Mouse (Mus musculus) left cerebral cortex, postnatal 25 days (tissue): Measurements from ENCODE around the gene Cldn3. TPM values are rescaled to one million over a fixed set of nuclear protein-coding genes. Genes with fewer than 3 reads are reported as not detected.
"Not testable (repeated sequence)": the region's sequence is repeated elsewhere in the genome, so short reads cannot be mapped to it uniquely, and the experiment has no call there.

ENCODE experiments used
- DNase-seq, 2 experiments: peaks; one replicate each; pipeline ENCODE4 v3.0.0; 2022; ENCODE audit warnings: low spot score in 2 of 2, mixed read lengths in 1 of 2
- intact Hi-C: fragments of 180-260 bp; cut with DNase I; formaldehyde crosslinking; loops from one replicate; pipeline ENCODE4 v1.15.1; 2025
- total RNA-seq, 2 experiments: library from RNA; stranded (reverse); gene quantifications; 2 replicates each; pipeline ENCODE4 v1.2.3; 2021

Gene Cldn3
- total RNA-seq, 2 experiments from 2014 or later: 0.39 to 0.62 TPM

DNA sequence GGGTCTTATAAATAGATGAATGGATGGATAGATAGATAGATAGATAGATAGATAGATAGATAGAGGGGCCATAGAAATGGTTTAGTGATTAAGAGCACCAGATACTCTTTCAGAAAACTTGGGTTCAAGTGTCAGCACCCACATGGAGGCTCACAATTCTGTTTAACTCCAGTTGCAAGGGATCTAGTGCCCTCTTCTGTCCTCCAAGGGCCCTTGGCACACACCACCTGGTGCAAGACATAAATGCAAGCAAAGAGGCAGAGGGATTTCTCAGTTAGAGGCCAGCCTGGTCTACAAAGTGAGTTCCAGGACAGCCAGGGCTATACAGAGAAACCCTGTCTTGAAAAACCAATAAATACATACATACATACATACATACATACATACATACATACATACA is 21.4 kb upstream of the Cldn3 start:
- intact Hi-C loops: loop anchor here (2.0 to 5.0 kb wide), 2 partner anchors 32 to 217 kb away; partner anchors contain the start of genes Eln and Mettl27

DNA sequence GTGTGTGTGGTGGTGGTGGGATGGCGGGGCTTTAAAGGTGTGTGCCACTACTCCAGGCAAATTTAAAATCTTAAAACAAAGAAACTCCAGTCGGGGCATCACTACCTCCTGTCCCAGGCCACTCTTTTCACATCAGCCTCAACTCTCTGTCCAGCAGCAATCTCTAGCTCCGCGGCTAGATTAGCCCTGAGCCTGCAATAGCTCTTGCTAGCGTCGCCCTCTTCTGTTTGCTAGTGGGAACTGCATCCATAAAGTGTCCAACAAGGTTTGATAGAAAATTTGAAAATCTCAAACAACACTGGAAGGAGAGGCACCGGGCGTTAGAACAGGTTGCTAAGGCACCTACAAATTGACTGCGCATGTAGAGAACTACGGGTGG is 20.6 kb upstream of the Cldn3 start:
- intact Hi-C loops: loop anchor here (2.0 to 5.0 kb wide), 2 partner anchors 33 to 218 kb away; partner anchors contain the start of genes Eln and Mettl27
- peak; percentile 64 to 78 for DNase-seq

More for the DNA sequence above, 21.4 kb upstream of the Cldn3 start:
- DNase-seq: not testable (repeated sequence)

DNA sequence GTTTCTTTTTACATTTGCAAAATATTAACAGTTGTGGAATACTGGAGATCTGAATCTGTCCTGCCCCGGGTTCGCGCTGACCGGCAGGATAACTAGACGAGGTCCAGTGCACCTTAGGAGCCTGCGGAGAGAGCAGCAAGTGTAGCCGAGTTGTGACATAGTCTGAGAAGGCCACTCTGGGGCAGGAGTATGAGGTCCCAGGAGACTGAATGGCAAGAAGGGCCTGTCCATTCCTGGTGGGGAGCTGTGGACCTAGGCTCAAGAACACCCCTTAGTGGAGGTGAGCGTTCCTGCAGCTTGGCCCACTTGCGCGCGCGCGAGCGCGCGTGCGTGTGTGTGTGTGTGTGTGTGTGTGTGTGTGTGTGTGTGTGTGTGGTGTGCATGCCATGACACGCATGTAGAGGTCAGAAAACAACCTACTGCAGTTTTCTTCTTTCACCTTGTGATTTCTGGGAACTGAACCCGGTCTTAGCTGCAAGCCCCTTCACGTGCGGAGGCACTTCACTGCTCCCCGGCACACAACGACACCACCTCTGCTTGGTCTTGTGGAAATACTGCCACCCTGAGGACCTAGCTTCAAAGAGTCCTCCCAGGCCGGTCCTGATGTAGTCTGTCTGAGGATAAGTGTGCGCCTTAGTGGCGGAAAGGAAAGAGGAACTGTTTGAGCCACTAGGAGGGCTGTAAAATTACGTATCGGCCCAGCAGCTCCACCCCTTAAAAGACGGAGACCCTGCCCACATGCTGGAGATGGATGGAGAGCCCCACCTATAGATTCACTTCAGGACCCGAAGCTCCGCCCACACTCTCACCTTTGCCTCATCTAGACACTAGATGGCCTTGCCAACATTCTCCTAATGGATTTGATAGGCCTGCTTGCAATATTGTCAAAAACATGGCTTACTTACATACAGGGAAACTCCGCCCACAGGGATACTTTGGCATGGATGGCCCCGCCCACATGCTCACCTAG is 19.9 kb upstream of the Cldn3 start:
- DNase-seq: peak; percentile 11 to 28
- intact Hi-C loops: loop anchor here (1.0 to 5.0 kb wide), 3 partner anchors 33 to 219 kb away; partner anchors contain the start of genes Eln and Mettl27

DNA sequence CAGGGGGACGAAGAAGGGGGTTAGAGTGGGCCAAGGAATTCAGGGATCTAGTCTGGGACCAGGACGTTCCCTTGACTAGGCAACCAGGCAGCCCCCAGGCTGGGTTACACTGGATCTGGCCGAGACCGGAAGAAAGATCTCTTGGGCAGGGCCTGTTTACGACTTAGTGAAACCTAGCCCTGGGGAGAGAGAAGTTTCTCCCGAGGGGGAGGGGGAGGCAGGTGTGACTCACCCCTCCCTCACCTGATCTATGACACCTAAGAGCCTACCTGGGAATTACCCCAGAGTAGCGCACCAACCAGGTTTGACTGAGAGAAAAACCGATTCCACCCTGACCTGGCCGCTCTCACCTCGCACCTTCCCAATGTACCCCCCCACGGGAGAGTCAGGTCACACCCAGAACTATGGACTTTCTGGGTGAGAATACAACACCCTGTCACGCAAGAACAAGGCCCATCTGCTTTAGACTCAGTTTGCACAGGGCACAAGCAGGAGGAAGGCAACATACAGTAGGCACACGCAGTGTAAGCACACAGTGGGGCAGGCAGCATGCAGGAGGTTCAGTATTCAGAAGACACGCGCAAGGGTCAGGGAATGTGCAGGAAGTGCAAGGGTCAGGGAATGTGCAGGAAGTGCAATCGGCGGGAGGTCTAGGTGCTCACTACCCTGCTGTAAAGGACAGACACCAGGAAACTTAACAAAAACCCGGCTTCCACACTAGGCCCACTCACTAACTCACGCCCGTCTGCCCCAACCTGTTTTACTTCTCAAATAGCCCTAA is 18.7 kb upstream of the Cldn3 start:
- intact Hi-C loops: loop anchor here (5.0 kb wide), 1 partner anchor 220 kb away; the partner anchor contains the start of gene Eln
- DNase-seq: no peak

DNA sequence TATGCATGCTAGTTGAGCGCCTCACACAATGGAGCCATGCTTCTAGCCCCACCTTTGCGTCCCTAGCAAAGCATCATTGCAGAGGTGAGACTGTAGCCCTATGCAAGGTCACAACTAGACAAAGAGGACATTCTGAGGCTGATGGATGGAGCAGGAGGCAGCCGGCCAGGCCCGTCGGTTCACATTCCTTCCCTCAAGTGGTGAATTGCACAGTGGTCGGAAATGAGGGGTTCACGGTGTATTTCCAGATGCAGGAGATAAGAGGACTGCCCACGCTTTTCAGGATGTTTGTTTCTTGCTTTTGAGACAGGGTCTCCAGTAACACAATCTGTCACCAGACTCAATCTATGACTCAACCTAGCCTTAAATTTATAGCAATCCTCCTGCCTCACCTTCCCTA is 15.3 kb upstream of the Cldn3 start:
- no peak for DNase-seq
- intact Hi-C loops: no loop called here

DNA sequence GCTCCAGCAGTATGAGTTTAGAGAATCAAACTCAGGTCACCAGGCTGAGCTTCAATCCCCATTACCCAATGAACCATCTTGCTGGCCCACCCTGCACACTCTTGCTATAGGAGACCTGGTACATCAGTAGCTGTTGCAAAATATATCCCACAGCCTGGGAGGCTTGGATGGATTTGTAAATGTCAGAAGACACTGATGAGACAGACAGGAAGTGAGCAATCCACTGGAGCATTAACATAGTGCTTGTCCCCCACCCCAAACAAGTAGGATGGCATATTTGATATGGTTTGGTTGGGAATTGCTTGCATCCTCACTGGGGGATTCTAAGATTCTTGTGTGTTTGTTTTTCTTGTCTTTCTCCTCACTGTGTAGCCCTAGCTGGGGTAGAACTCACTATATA is 12.9 kb upstream of the Cldn3 start:
- intact Hi-C loops: no loop called here
- no peak for DNase-seq

DNA sequence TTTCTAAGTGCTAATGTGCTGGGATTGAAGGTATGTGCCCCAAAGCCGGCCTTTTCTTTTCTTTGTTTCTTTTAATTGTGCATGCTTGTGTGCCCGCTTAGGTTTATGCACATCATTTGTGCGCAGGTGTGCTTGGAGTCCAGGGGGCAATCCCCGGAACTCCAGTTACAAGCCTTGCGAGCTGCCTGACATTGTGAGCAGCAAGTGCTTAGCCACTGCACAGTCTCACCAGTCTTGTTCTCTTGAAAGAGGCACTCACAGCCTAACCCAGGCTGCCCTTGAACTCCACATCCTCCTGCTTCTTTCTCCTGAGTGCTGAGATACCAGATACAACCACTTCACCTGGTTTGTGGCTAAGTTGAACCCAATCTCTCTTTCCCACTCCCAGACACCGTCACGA is 12.5 kb upstream of the Cldn3 start:
- intact Hi-C loops: no loop called here

DNA sequence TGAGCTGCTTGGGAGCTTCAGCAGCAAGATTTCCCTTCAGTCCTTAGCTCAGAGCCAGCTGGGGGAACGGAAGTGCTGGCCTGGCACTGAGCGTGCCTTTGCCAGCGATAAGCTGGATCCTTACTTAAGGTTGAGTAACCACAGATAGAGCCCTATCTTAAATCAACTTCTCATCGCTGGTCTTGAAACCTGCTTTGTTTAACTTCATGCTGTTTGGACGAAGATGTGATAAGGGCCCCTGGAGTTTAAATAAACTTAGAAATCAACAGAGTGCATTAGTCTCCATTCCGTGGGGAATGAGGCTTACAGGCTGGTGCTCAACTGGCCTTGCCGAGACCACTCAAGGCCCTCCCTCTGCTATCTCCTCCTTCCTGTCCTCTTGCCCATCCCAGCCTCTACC is 11.7 kb upstream of the Cldn3 start:
- intact Hi-C loops: no loop called here
- no peak for DNase-seq

More for the DNA sequence above, 12.5 kb upstream of the Cldn3 start:
- no peak for DNase-seq

DNA sequence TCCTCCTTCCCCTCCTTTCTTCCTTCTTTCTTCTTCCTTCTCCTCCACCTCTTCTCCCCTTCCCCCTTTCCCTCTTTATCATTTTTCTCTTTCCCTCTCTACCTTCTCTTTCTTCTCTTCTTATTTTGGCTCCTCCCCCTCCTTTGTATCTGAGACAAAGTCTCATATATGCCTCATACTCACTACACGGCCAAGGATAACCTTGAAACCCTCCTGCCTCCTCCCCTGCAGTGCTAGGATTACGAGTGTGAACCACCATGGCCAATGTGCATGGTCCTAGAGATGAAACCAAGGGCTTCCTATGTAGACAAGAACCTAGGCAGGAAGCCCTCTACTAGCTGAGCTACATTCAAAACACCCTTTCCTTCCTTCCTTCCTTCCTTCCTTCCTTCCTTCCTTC is 11.1 kb upstream of the Cldn3 start:
- no peak for DNase-seq
- intact Hi-C loops: no loop called here

DNA sequence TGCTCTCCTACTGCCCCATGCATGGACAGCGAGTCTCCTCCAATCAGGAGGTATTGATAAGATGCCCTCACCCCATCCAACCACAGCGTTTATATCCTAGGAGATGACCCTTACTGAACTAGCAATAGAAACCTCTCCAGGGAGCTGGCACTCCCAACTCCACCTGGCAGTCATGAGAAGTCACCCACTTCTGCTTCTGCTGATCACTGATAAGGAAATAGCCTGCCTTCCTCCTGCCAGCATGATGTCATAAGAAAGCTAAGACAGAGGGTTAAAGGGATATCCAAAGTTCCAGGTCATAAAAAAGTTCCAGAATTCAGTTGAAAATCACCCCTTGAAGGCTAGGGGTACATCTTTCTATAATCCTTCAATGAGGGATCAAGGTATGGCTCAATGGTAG is 9.8 kb upstream of the Cldn3 start:
- DNase-seq: no peak
- intact Hi-C loops: no loop called here

DNA sequence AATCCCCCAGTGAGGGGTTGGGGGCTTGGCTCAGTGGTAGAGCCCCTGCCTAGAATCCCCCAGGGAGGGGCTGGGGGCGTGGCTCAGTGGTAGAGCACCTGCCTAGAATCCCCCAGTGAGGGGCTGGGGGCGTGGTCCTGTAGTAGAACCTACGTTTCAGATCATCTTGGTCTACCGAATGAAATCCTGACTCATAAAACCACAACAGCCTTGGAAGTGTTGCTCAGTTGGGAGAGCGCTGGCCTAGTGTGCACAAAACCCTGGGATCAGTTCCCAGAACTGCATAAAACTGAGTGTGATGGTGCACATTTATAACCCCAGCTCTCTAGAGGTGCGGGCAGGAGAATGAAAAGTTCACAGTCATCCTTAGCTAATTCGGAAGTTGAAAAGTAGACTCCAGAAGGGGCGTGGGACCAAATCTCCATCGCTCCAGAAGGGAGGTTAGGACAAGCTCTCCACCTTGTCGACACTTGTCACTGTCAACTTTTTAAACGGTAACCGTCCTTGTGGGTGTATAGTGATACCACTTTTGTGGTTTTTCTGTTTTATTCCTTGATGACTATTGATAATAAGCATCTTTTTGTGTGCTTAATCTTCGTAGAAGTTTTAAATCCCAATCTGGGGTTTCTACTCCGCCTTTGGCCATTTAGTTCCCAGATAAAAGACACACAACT is 9.3 kb upstream of the Cldn3 start:
- intact Hi-C loops: no loop called here
- no peak for DNase-seq

DNA sequence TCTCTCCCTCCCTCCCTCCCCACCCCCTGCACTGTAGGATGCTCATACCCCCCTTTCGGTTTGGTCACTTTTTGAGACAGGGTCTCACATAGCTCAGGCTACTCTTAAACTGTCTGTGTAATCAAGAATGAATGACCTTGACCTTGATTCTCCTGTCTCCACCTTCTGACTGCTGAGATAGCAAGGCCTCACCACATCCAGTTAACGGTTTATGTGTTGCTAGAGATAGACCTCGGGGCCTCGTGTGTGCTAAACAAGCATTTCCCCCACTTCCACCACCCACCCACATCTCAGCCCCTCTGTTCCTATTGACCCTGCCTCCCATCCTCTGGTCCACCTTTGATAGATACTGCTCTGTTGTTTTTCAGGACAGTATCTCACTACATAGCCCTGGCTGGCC is 8.2 kb upstream of the Cldn3 start:
- no peak for DNase-seq
- intact Hi-C loops: no loop called here

DNA sequence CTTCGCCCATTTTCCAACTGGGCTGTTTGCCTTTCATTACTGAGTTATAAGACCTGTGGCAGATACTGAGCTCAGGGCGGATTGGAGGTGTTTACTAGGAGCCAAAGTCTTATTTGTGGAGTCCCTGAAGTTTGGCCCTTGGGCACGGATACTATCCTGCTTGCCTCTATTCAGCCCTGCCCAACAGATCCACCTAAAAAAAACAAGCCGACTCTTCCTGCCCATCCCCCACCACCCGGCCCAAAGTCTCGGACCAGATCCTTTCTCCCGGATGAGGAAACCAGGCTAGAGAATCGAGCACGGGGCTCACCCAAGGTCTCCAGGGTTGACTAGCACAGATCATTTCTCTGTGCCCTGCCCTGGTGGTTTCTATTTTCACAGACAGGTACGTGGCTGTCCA is 4.9 kb upstream of the Cldn3 start:
- intact Hi-C loops: no loop called here
- no peak for DNase-seq

DNA sequence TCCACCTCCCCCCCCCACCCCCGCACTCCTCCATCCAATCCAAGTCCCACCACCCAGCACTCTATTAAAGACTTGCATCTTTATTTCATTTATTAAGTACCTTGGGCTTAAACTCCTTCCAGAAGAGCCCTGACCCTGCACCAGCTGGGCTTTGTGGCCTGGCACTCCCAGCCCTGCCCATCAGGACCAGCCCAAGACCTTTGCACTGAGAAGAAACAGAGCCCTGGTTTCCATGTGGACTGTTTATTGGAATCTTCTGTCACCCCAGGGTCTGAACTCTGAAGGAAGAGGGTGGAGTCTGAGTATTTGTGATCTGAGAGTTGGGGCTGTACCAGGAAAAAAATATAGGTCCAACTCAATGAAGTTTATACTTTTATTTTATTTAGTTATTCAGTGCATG is 2.9 kb upstream of the Cldn3 start:
- no peak for DNase-seq
- intact Hi-C loops: no loop called here

DNA sequence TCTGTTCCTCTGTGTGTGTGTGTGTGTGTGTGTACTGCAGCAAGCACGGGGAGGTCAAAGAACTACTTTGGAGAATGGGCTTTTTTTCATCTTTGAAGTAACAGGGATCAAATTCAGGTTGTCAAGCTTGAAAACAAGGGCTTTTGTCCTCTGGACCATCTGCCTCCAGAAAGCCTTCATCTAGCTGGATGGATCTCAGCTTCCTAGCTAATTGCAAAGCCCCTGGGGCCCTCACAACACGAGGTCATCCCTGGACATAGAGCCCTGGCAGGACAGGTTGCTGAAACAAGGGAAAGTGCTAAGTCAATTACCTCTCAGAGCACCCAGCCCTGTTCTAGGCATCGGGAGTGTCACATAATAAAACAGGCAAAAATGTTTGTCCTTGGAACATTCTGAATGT is 2.2 kb upstream of the Cldn3 start:
- intact Hi-C loops: no loop called here
- DNase-seq: no peak

DNA sequence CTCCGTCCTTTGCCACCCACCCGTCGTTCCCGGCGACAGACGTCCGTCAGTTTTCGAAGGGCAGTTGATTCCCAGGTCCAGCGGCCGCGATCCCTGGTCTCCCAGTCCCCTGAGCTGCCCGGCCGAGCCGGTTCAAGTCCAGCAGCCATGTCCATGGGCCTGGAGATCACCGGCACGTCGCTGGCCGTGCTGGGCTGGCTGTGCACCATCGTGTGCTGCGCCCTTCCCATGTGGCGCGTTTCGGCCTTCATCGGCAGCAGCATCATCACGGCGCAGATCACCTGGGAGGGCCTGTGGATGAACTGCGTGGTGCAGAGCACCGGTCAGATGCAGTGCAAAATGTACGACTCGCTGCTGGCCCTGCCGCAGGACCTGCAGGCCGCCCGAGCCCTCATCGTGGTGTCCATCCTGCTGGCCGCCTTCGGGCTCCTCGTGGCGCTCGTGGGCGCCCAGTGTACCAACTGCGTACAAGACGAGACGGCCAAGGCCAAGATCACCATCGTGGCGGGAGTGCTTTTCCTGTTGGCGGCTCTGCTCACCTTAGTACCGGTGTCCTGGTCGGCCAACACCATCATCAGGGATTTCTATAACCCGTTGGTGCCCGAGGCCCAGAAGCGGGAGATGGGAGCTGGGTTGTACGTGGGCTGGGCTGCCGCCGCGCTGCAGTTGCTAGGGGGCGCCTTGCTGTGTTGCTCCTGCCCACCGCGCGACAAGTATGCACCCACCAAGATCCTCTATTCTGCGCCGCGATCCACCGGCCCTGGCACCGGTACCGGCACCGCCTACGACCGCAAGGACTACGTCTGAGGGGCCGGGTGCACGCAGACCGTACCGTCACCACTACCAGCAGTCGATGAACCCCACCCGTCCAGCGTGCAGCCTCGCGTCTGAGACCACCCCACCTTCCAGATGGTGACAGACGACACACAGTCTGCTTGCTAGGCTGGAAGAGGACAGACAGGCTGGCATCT is 569 bp downstream of the Cldn3 start:
- intact Hi-C loops: no loop called here
- no peak for DNase-seq

DNA sequence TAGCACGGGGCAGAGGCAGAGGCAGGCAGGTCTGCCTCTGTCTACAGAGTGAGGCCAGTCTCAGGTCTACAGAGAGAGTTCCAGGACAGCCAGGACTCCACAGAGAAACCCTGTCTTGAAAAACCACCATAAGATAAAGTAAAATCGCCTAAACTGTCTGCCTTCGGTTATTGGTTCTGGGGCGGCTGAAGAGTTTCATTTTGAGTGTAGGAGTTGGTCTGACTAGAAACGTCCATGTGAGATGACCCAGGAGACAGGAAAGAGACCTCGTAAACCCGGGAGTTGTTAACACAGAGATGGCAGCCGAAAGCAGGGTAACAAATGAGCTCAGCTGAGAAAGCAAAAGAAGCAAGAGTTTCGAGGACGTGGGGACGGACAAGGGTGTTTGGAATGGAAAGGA is 3.2 kb downstream of the Cldn3 start:
- intact Hi-C loops: no loop called here
- DNase-seq: no peak

DNA sequence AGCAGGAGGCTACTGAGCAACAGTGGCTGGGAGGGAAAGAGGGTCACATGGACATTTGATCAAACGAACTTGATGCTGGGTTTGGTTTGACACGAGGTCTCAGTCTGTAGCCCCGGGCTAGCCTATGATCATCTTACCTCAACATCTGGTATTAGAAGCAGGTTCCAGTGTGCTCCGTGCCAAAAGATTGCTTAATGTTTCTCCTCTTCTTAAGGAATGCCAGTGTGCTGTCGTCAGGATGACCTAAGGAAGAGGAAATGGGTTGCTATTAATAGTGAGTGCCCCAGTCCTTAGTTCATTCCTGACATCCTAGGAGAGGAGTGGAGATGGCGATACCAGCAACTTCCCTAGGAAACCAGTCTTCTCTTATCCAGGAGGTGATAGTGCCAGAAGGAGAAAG is 3.7 kb downstream of the Cldn3 start:
- intact Hi-C loops: no loop called here
- DNase-seq: no peak

DNA sequence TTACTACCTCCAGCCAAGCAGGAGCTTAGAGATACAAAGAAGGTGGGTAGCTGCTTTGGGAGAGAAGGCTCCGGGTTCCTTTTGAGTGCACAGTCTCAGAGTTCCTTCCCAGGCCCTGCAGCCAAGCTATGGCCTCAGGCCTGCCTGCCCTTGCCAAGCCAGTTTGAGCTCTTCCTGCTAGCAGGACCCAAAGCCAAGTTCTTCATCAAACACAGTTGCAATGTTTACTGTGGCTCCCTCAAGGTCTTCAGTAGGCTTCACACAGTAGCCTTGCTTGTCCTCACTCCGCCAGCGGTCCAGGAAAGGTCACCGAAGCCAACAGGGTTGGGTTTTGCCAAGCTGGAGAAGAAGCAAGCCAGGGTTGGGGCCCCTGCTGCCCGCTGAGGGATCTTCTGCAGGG is 6.6 kb downstream of the Cldn3 start:
- intact Hi-C loops: no loop called here
- DNase-seq: no peak
